In the genomic region with DNA sequence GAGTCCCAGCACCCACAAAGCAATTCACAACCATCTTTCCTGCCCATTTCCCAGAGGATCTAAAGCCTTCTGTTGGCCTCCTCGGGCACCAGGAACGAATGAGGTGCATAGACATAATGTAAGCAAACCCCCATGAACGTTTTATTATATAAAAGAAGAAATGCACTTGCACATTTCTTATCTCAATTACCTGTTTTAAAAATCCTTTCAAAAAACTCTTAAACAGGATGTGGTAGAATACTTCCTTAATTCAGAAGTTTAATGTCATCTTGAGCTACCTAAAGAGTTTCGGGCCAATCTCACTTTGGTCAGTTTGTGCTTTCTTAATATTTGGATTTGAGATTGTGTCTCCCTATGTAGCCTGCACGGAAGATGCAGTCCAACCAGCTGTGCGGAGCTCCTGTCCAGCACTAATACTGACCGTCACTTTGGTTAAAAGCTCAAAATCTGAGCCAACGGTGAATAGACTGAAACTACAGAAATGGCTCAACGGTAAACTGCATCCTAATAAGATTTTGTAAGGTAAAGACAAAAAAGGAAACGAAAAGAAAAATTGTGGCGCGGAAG, we compare ENCODE assay signal across 8 mouse cellular contexts. TPM values are rescaled to one million over a fixed set of nuclear protein-coding genes. Genes with fewer than 3 reads are reported as not detected.
A peak's percentile ranks its signal among the peaks of the same experiment; 100 is the strongest.
DNase-seq lines count a peak whose midpoint lies in the region; ATAC-seq lines count a peak whose summit lies in the region.

No protein-coding gene starts in this region.

- peak overlapping the region; percentile 98 for H3K9ac ChIP-seq in forebrain, embryonic 16.5 days (replicated peaks; ENCODE audit: low read depth, low read length)

- DNase-seq in heart, embryonic 10.5 days (ENCODE audit: low spot score), result no peak
- no peak for DNase-seq in heart, postnatal 14 days
- peak; percentile 31 for DNase-seq in CD4-positive, CD25-positive, alpha-beta regulatory T cell, adult 2 months (ENCODE audit: low read depth, low spot score)
- DNase-seq in frontal cortex, postnatal 14 days (ENCODE audit: low spot score in 2 of 2), result no peak
- DNase-seq in gastrocnemius, postnatal 25 days, result no peak
- DNase-seq in layer of hippocampus, adult 18-20 months (ENCODE audit: low spot score in 2 of 2), result no peak

- H3K27me3 ChIP-seq in heart, embryonic 10.5 days (ENCODE audit: insufficient read depth, poor library complexity, severe bottlenecking), result no peaks in the 10 kb centered on the region
- no peaks in the 10 kb centered on the region for H3K27me3 ChIP-seq in forebrain, embryonic 16.5 days (replicated peaks; ENCODE audit: control insufficient read depth, insufficient read depth, low read length)

- intact Hi-C loops in heart, postnatal 14 days (cut with DNase I), result no loop called here

- H3K4me1 ChIP-seq in heart, embryonic 10.5 days, result peaks cover 36% of the 10 kb centered on the region
- peaks cover 25% of the 10 kb centered on the region for H3K4me1 ChIP-seq in forebrain, embryonic 16.5 days (replicated peaks; ENCODE audit: control insufficient read depth, insufficient read depth, low read length)

- WGBS in heart, embryonic 10.5 days, result 16% methylated on average over 12 of the region's 12 CpGs
- 10% methylated on average over 12 of the region's 12 CpGs for WGBS in forebrain, embryonic 16.5 days

- H3K4me3 ChIP-seq in heart, embryonic 10.5 days, result peak overlapping the region; percentile 97
- H3K4me3 ChIP-seq in forebrain, embryonic 16.5 days (replicated peaks; ENCODE audit: low read length), result peak overlapping the region; percentile 86

- ATAC-seq in forebrain, embryonic 16.5 days, result no peak
- 0 out of 2 replicates have a peak, but pooled peaks have one; percentile 5 for ATAC-seq in megakaryocyte, adult 5-6 weeks (ENCODE audit: poor library complexity, severe bottlenecking)

- peak overlapping the region; percentile 98 for H3K27ac ChIP-seq in heart, embryonic 10.5 days
- peak overlapping the region; percentile 92 for H3K27ac ChIP-seq in forebrain, embryonic 16.5 days (ENCODE audit: low read length)

- no peaks in the 10 kb centered on the region for H3K9me3 ChIP-seq in heart, embryonic 10.5 days
- no peaks in the 10 kb centered on the region for H3K9me3 ChIP-seq in forebrain, embryonic 16.5 days (ENCODE audit: control insufficient read depth, low read length)

- H3K4me2 ChIP-seq in forebrain, embryonic 16.5 days (ENCODE audit: low read length), result peak overlapping the region; percentile 91

- H3K36me3 ChIP-seq in heart, embryonic 10.5 days, result peaks cover 77% of the 10 kb centered on the region
- peaks cover 14% of the 10 kb centered on the region for H3K36me3 ChIP-seq in forebrain, embryonic 16.5 days (ENCODE audit: control insufficient read depth, insufficient read depth)

RNA-seq across cellular contexts. Expression of gene Srrt, which starts 1.0 kb away (rescaled TPM):
- polyA plus RNA-seq in heart, embryonic 10.5 days (2016; fragmentation: Nextera tagmentation; extraction: Ambion mirVana), result 124 and 147 TPM in 2 replicates
- total RNA-seq in heart, postnatal 14 days (2021), result 10 to 100 TPM; 84.2 to 84.8 TPM
- polyA plus RNA-seq in forebrain, embryonic 16.5 days (2015; fragmentation: Nextera tagmentation; extraction: Ambion mirVana), result 119 and 125 TPM in 2 replicates
- 71.9 and 97.1 TPM in 2 replicates for total RNA-seq in megakaryocyte, adult 5-6 weeks (2015)
- total RNA-seq in megakaryocyte, adult 5-6 weeks (2017), result 158 and 222 TPM in 2 replicates
- total RNA-seq in gastrocnemius, postnatal 25 days (2021), result 10 to 100 TPM; 38.5 to 44.7 TPM
- 100 to 1,000 TPM; 202 to 234 TPM for total RNA-seq in layer of hippocampus, adult 18-20 months (2021)

RNA-seq across cellular contexts. Expression of gene Trip6, which starts 7.7 kb away (rescaled TPM):
- polyA plus RNA-seq in heart, embryonic 10.5 days (2016; fragmentation: Nextera tagmentation; extraction: Ambion mirVana), result 55.6 and 62.2 TPM in 2 replicates
- total RNA-seq in heart, postnatal 14 days (2021), result 10 to 100 TPM; 14.2 to 14.3 TPM
- polyA plus RNA-seq in forebrain, embryonic 16.5 days (2015; fragmentation: Nextera tagmentation; extraction: Ambion mirVana), result 17.0 and 17.9 TPM in 2 replicates
- total RNA-seq in megakaryocyte, adult 5-6 weeks (2015), result 4.1 and 4.2 TPM in 2 replicates
- total RNA-seq in megakaryocyte, adult 5-6 weeks (2017), result 2.1 and 2.9 TPM in 2 replicates
- 1 to 10 TPM; 5.2 to 5.3 TPM for total RNA-seq in gastrocnemius, postnatal 25 days (2021)
- 1 to 10 TPM; 5.4 to 6.2 TPM for total RNA-seq in layer of hippocampus, adult 18-20 months (2021)

RNA-seq across cellular contexts. Expression of gene Ufsp1, which starts 12.1 kb away (rescaled TPM):
- polyA plus RNA-seq in heart, embryonic 10.5 days (2016; fragmentation: Nextera tagmentation; extraction: Ambion mirVana), result 11.1 and 12.3 TPM in 2 replicates
- total RNA-seq in heart, postnatal 14 days (2021), result 1 to 10 TPM; 6.7 to 8.5 TPM
- polyA plus RNA-seq in forebrain, embryonic 16.5 days (2015; fragmentation: Nextera tagmentation; extraction: Ambion mirVana), result 6.1 and 8.9 TPM in 2 replicates
- 0.18 and 1.4 TPM in 2 replicates for total RNA-seq in megakaryocyte, adult 5-6 weeks (2015)
- total RNA-seq in megakaryocyte, adult 5-6 weeks (2017), result 0.24 and 0.59 TPM in 2 replicates
- 10 to 100 TPM; 18.3 to 24.4 TPM for total RNA-seq in gastrocnemius, postnatal 25 days (2021)
- total RNA-seq in layer of hippocampus, adult 18-20 months (2021), result 10 to 100 TPM; 10.9 to 11.7 TPM

RNA-seq across cellular contexts. Expression of gene Ache, which starts 19.2 kb away (rescaled TPM):
- polyA plus RNA-seq in heart, embryonic 10.5 days (2016; fragmentation: Nextera tagmentation; extraction: Ambion mirVana), result 10.7 and 24.1 TPM in 2 replicates
- total RNA-seq in heart, postnatal 14 days (2021), result 1 to 10 TPM; 2.7 to 3.9 TPM
- 10.2 and 17.2 TPM in 2 replicates for polyA plus RNA-seq in forebrain, embryonic 16.5 days (2015; fragmentation: Nextera tagmentation; extraction: Ambion mirVana)
- 0.09 and 0.50 TPM in 2 replicates for total RNA-seq in megakaryocyte, adult 5-6 weeks (2015)
- total RNA-seq in megakaryocyte, adult 5-6 weeks (2017), result 0.07 and 0.08 TPM in 2 replicates
- 10 to 100 TPM; 26.4 to 40.7 TPM for total RNA-seq in gastrocnemius, postnatal 25 days (2021)
- 10 to 100 TPM; 55.3 to 56.2 TPM for total RNA-seq in layer of hippocampus, adult 18-20 months (2021)

RNA-seq across cellular contexts. Expression of gene Slc12a9, which starts 26.9 kb away (rescaled TPM):
- 10.6 and 12.0 TPM in 2 replicates for polyA plus RNA-seq in heart, embryonic 10.5 days (2016; fragmentation: Nextera tagmentation; extraction: Ambion mirVana)
- 1 to 10 TPM; 3.8 to 5.4 TPM for total RNA-seq in heart, postnatal 14 days (2021)
- polyA plus RNA-seq in forebrain, embryonic 16.5 days (2015; fragmentation: Nextera tagmentation; extraction: Ambion mirVana), result 17.7 and 26.0 TPM in 2 replicates
- total RNA-seq in megakaryocyte, adult 5-6 weeks (2015), result 12.8 and 13.4 TPM in 2 replicates
- total RNA-seq in megakaryocyte, adult 5-6 weeks (2017), result 20.9 and 21.6 TPM in 2 replicates
- total RNA-seq in gastrocnemius, postnatal 25 days (2021), result 1 to 10 TPM; 2.3 to 3.1 TPM
- total RNA-seq in layer of hippocampus, adult 18-20 months (2021), result 10 to 100 TPM; 21.6 to 23.7 TPM
